Mouse (Mus musculus) embryonic fibroblast, embryonic 13.5 days (primary cell): ENCODE results near the gene Aatk.

Experiments
- CTCF ChIP-seq: IDR thresholded peaks from 2 replicates; pipeline ENCODE4 v1.5.1; 2011; ENCODE audit warnings: mild to moderate bottlenecking, control low read depth, low read length, moderate library complexity, borderline replicate concordance; ENCODE audit not compliant: insufficient read depth
- POLR2A ChIP-seq: IDR thresholded peaks from 2 replicates; pipeline ENCODE4 v1.6.1; 2011; ENCODE audit warnings: low read depth, mild to moderate bottlenecking, control low read depth, low read length, moderate library complexity

DNA sequence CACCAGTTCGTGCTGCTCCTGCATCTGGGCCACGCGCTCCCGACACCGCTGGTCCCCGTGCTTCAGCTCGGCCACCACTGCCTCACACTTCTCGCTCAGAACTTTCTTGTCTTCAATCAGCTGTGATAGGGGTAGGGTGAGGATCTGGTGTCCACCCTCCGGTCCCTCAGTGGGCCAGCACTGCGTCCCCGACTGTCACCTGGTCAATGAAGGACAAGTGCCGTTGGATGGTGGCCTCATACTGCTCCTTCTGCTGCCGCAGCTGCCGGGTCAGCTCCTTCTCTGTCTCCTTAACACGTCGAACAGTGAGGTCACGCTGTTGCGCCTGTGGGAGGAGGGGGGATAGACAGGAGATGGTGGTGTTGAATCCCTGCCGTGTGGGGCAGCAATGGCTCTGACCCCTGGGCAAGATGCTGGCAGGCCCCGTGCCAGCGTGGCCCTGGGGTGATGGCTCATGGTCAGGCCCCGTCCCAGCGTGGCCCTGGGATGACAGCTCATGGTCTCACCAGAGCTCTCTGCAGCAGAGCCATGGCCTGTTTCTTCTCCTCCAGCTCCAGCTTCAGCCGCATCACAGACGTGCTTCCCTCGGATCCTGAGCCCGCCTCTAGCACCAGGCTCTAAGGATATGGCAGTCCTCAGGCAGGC, 23.4 kb upstream of the Aatk start:
- TF ChIP-seq CTCF (no peak), POLR2A (no peak)
